Mouse (Mus musculus): ENCODE data around the gene Pianp. TPM values are rescaled to one million over a fixed set of nuclear protein-coding genes. Genes with fewer than 3 reads are reported as not detected.
"Not testable (repeated sequence)": the region's sequence is repeated elsewhere in the genome, so short reads cannot be mapped to it uniquely, and the experiment has no call there.

Pianp gene
- polyA plus RNA-seq, 1 experiment, result 104 TPM

GRCm38 (mm10) chr6:125008586-125009128 lies 12.2 kb downstream of the Pianp start:
- under 1% methylated on average over 33 of the region's 34 CpGs for WGBS
- peak overlapping the region; percentile 34; the same call in 1 of the 2 replicates for H3K27ac ChIP-seq (ENCODE audit: insufficient read depth, low read length)
- peak; percentile 98 to 100 for DNase-seq
- H3K4me3 ChIP-seq (replicated peaks; ENCODE audit: insufficient read depth, low read depth, low read length), result peak overlapping the region; percentile 78
- H3K4me1 ChIP-seq (ENCODE audit: control insufficient read depth, insufficient read depth, low read length), result no peaks in the 10 kb centered on the region; the same call in 1 of the 2 replicates
- TF ChIP-seq POLR2A (IDR thresholded peaks at IDR 0.05; ENCODE audit: borderline replicate concordance, insufficient read depth, low read length) (peak; percentile 78; the same call in 1 of the 2 replicates), CTCF (IDR thresholded peaks at IDR 0.05; ENCODE audit: borderline replicate concordance, insufficient read depth, low read depth, low read length) (no peak)
- no peaks in the 10 kb centered on the region for H3K27me3 ChIP-seq (ENCODE audit: control insufficient read depth, insufficient read depth, low read length)

DNA sequence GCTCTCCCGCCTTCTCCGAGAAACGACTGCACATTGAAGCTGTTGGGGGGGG lies 12.5 kb downstream of the Pianp start, which contains the start of gene Zfp384:
TSS of gene Zfp384 (plus strand) at position 17 of the 52 bp plus-strand sequence.
- Histone ChIP-seq H3K4me3 (replicated peaks; ENCODE audit: insufficient read depth, low read depth, low read length) (peak within 1 kb of the TSS; percentile 78), H3K27me3 (ENCODE audit: control insufficient read depth, insufficient read depth, low read length) (no peaks in the 10 kb centered on the region), H3K4me1 (ENCODE audit: control insufficient read depth, insufficient read depth, low read length) (no peaks in the 10 kb centered on the region; the same call in 1 of the 2 replicates), H3K27ac (ENCODE audit: insufficient read depth, low read length) (peak within 1 kb of the TSS; percentile 98)
- 5% methylated on average over 3 of the region's 3 CpGs for WGBS
- TF ChIP-seq POLR2A (IDR thresholded peaks at IDR 0.05; ENCODE audit: borderline replicate concordance, insufficient read depth, low read length) (no peak), CTCF (IDR thresholded peaks at IDR 0.05; ENCODE audit: borderline replicate concordance, insufficient read depth, low read depth, low read length) (no peak)
- DNase-seq, result no peak

DNA sequence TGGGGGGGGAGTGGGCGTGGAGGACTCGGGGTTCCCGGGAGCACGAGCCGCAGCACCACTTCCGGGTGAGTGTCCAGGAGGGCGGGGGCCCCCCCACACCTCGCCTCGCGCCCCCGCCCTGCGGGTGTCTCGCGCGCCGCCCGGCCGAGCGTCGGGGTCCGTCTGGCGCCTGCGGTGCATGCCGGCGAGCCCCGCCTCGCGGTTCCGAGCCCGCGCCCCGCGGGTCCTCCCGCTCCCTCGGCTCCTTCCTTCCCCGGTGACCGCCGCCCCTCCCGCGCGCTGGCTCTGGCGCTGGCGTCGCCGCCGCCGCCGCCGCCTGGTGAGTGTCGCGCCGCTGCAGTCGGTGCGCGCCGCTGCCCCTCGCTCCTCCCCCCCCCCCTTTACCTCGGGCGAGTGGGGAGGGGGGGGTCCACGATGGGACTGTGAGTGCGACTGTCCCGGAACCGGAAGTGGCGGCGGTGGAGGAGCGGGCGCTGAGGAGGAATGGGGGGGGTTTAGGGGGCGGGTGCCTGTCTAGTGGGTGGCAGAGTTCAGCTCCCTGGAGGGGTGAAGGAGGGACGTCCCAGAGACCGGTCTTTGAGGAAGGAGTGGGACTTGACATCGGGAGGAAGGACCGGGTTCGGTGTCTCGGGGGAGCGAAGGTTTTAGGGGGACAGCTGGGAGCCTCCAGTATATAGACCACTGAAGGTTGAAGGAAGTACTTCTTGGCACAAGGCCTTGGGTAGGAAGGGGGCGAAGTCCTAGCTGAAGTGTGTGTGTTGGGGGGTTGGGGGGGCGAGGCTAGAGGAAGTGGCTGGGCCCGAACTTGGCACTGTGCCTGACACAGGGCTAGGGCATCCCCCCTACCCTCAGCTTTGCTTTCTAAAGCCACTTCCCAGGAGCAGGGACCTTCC lies 12.9 kb downstream of the Pianp start:
- under 1% methylated on average over 78 of the region's 78 CpGs for WGBS
- Histone ChIP-seq H3K4me1 (ENCODE audit: control insufficient read depth, insufficient read depth, low read length) (no peaks in the 10 kb centered on the region; the same call in 1 of the 2 replicates), H3K27me3 (ENCODE audit: control insufficient read depth, insufficient read depth, low read length) (no peaks in the 10 kb centered on the region), H3K27ac (ENCODE audit: insufficient read depth, low read length) (peak overlapping the region; percentile 98), H3K4me3 (replicated peaks; ENCODE audit: insufficient read depth, low read depth, low read length) (peak overlapping the region; percentile 78)
- peak; percentile 78 to 84 for DNase-seq
- TF ChIP-seq POLR2A (IDR thresholded peaks at IDR 0.05; ENCODE audit: borderline replicate concordance, insufficient read depth, low read length), result no peak; the same call in 1 of the 2 replicates
- TF ChIP-seq CTCF (IDR thresholded peaks at IDR 0.05; ENCODE audit: borderline replicate concordance, insufficient read depth, low read depth, low read length), result no peak

DNA sequence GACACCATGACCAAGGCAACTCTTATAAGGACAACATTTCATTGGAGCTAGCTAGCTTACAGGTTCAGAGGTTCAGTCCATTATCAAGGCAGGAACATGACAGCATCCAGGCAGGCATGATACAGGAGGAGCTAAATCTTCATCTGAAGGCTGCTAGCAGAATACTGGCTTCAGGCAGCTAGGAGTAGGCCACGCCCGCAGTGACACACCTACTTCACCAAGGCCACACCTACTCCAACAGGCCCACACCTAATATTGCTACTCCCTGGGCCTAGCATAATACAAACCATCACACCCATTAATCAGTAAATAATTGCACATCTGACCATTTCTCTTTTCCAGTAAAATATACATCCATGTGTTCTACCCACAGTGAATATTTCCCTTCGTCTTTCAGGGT lies 21.2 kb downstream of the Pianp start:
- no peaks in the 10 kb centered on the region for H3K4me1 ChIP-seq (ENCODE audit: control insufficient read depth, insufficient read depth, low read length)
- H3K27me3 ChIP-seq (ENCODE audit: control insufficient read depth, insufficient read depth, low read length), result no peaks in the 10 kb centered on the region
- TF ChIP-seq CTCF (IDR thresholded peaks at IDR 0.05; ENCODE audit: borderline replicate concordance, insufficient read depth, low read depth, low read length) (no peak), POLR2A (IDR thresholded peaks at IDR 0.05; ENCODE audit: borderline replicate concordance, insufficient read depth, low read length) (no peak)
- H3K27ac ChIP-seq (ENCODE audit: insufficient read depth, low read length), result no peak overlapping the region
- no peak overlapping the region for H3K4me3 ChIP-seq (replicated peaks; ENCODE audit: insufficient read depth, low read depth, low read length)
- no peak for DNase-seq
- WGBS, result 97% methylated on average over 3 of the region's 3 CpGs

DNA sequence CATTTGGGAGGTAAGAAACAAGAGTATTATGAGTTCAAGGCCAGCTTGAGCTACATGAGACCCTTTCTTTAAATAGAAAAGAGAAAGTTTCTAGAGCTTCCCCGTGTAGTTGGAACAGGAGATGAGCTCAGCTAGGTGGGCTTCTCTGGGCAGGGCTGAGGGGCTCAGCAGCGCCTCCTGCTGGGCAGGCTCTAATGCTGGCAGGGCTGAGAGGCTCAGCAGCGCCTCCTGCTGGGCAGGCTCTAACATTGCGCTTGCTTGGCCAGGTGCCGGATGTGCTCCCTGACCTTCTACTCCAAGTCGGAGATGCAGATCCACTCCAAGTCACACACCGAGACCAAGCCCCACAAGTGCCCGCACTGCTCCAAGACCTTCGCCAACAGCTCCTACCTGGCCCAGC lies 34.0 kb downstream of the Pianp start:
- H3K27me3 ChIP-seq (ENCODE audit: control insufficient read depth, insufficient read depth, low read length), result not testable (repeated sequence)
- 11% methylated on average over 6 of the region's 9 CpGs for WGBS

GRCm38 (mm10) chr6:125031604-125032003 lies 35.1 kb downstream of the Pianp start:
- no peak for TF ChIP-seq POLR2A (IDR thresholded peaks at IDR 0.05; ENCODE audit: borderline replicate concordance, insufficient read depth, low read length)
- no peak for TF ChIP-seq CTCF (IDR thresholded peaks at IDR 0.05; ENCODE audit: borderline replicate concordance, insufficient read depth, low read depth, low read length)
- Histone ChIP-seq H3K4me3 (replicated peaks; ENCODE audit: insufficient read depth, low read depth, low read length) (no peak overlapping the region), H3K27ac (ENCODE audit: insufficient read depth, low read length) (no peak overlapping the region)

More for the DNA sequence above, 34.0 kb downstream of the Pianp start:
- not testable (repeated sequence) for H3K27ac ChIP-seq (ENCODE audit: insufficient read depth, low read length); H3K4me3 ChIP-seq (replicated peaks; ENCODE audit: insufficient read depth, low read depth, low read length); H3K4me1 ChIP-seq (ENCODE audit: control insufficient read depth, insufficient read depth, low read length)
- TF ChIP-seq CTCF (IDR thresholded peaks at IDR 0.05; ENCODE audit: borderline replicate concordance, insufficient read depth, low read depth, low read length), result peak; percentile 78
- peak in 1 of 2 experiments; percentile 40 for DNase-seq

GRCm38 (mm10) chr6:125038666-125039065 lies 42.2 kb downstream of the Pianp start:
- no peak overlapping the region for H3K4me3 ChIP-seq (replicated peaks; ENCODE audit: insufficient read depth, low read depth, low read length)
- TF ChIP-seq POLR2A (IDR thresholded peaks at IDR 0.05; ENCODE audit: borderline replicate concordance, insufficient read depth, low read length), result no peak
- no peak for TF ChIP-seq CTCF (IDR thresholded peaks at IDR 0.05; ENCODE audit: borderline replicate concordance, insufficient read depth, low read depth, low read length)
- no peaks in the 10 kb centered on the region for H3K4me1 ChIP-seq (ENCODE audit: control insufficient read depth, insufficient read depth, low read length)
- H3K27ac ChIP-seq (ENCODE audit: insufficient read depth, low read length), result no peak overlapping the region
- H3K27me3 ChIP-seq (ENCODE audit: control insufficient read depth, insufficient read depth, low read length), result no peaks in the 10 kb centered on the region
- 88% methylated on average over 4 of the region's 4 CpGs for WGBS
- DNase-seq, result no peak

More at GRCm38 (mm10) chr6:125031604-125032003, 35.1 kb downstream of the Pianp start:
- DNase-seq, result no peak
- WGBS, result 66% methylated on average over 16 of the region's 16 CpGs
- Histone ChIP-seq H3K4me1 (ENCODE audit: control insufficient read depth, insufficient read depth, low read length) (no peaks in the 10 kb centered on the region), H3K27me3 (ENCODE audit: control insufficient read depth, insufficient read depth, low read length) (no peaks in the 10 kb centered on the region)

DNA sequence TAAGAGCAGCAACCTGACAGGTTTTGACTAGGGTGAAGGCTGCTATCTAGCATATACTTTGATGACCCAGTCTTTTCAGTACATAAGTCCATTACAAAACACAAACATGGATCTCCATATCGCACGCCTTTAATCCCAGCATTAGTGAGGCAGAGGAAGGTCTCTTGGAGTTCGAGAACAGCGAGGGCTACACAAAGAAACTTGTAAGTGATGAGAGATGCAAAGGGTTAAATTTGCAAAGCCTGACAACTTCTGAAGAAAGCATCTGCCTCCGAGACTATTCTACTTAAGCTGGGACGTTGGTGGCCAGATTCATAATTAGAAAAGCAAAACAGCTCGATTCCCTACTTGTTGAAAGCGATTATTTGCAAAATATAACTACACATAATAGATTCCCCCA lies 42.6 kb downstream of the Pianp start:
- TF ChIP-seq POLR2A (IDR thresholded peaks at IDR 0.05; ENCODE audit: borderline replicate concordance, insufficient read depth, low read length) (no peak), CTCF (IDR thresholded peaks at IDR 0.05; ENCODE audit: borderline replicate concordance, insufficient read depth, low read depth, low read length) (no peak)
- Histone ChIP-seq H3K4me1 (ENCODE audit: control insufficient read depth, insufficient read depth, low read length) (no peaks in the 10 kb centered on the region), H3K27ac (ENCODE audit: insufficient read depth, low read length) (no peak overlapping the region), H3K27me3 (ENCODE audit: control insufficient read depth, insufficient read depth, low read length) (no peaks in the 10 kb centered on the region), H3K4me3 (replicated peaks; ENCODE audit: insufficient read depth, low read depth, low read length) (peak overlapping the region; percentile 32)
- no peak for DNase-seq
- WGBS, result 9% methylated on average over 8 of the region's 8 CpGs
